Mouse (Mus musculus) heart, postnatal 14 days (tissue): ENCODE data around the gene Gm5617. TPM values are rescaled to one million over a fixed set of nuclear protein-coding genes. Genes with fewer than 3 reads are reported as not detected.
"Not testable (repeated sequence)": the region's sequence is repeated elsewhere in the genome, so short reads cannot be mapped to it uniquely, and the experiment has no call there.

Source experiments
- DNase-seq, 2 experiments: peaks; one replicate each; pipeline ENCODE4 v3.0.0; 2021 to 2022
- intact Hi-C: fragments of 180-260 bp; cut with DNase I; formaldehyde crosslinking; loops from one replicate; pipeline ENCODE4 v1.15.1; 2025
- long read RNA-seq, 2 experiments: library from polyadenylated mRNA; stranded (forward); transcript quantifications; one replicate each; pipeline ENCODE4 v2.0.0; 2021
- total RNA-seq, 2 experiments: library from RNA; stranded (reverse); gene quantifications; 2 replicates each; pipeline ENCODE4 v1.2.3; 2021

The Gm5617 gene
- 10 to 100 TPM; 18.5 to 23.1 TPM for total RNA-seq
- long read RNA-seq, experiment 1, transcript Gm5617-201 (1 exons, 531 nt), result major isoform, 14 of 14 reads
- long read RNA-seq, experiment 1, partial matches to known transcripts, result 0 of 14 reads
- long read RNA-seq, experiment 1, other reads (novel, unspliced or antisense), result 0 of 14 reads
- long read RNA-seq, experiment 2, transcript Gm5617-201 (1 exons, 531 nt), result major isoform, 23 of 23 reads
- long read RNA-seq, experiment 2, partial matches to known transcripts, result 0 of 23 reads
- long read RNA-seq, experiment 2, other reads (novel, unspliced or antisense), result 0 of 23 reads

DNA sequence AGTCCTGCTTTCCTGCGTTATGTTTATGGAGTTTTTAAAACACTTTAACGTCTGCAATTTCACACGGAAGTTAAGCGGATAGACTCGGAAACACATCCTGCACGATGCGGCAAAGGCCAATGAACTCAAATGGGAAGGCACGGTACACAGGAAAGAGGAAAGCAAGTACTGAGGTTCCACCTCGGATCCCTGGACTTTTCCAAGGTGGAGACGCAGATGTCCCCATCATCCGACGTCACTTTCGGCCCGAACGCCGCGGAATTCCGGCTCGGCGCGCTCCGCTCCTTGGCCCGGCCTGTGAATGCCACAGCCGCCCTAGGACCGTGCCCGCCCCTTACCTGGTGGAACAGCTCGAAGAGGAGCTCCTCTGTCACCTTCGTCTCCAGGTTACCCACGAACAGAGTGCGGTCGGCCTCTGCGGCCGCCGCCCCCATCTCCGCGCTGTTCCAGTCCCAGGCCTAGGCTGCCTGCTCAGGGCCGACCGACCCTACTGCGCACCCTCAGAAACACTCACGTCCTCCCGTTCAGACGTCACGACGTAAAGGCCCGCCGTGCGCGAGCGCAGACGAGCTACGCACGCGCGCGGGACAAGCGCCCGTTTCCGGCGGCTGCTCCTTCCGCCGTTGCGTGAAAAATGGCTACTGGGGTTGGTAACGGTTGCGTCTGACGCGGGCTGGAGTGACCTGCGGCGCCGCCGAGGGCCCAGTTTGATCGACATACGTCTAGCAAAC lies at the start of gene Gm5617, which contains the start of gene Rbm7:
Gm5617 (plus strand) TSS at position 626 of the 731 bp plus-strand sequence.
Rbm7 (minus strand) TSS at position 483 of the 731 bp plus-strand sequence.
- peak; percentile 95 to 97 for DNase-seq
- intact Hi-C loops, result loop anchor here (1.0 to 10.0 kb wide), 2 partner anchors 15 to 370 kb away; partner anchors contain the start of gene Rexo2

GRCm38 (mm10) chr9:48447783-48448209 lies 47.4 kb upstream of the Gm5617 start:
- intact Hi-C loops, result loop anchor here (5.0 kb wide), 2 partner anchors 115 to 170 kb away; no protein-coding TSS in a partner anchor
- peak in 1 of 2 experiments; percentile 42 for DNase-seq

DNA sequence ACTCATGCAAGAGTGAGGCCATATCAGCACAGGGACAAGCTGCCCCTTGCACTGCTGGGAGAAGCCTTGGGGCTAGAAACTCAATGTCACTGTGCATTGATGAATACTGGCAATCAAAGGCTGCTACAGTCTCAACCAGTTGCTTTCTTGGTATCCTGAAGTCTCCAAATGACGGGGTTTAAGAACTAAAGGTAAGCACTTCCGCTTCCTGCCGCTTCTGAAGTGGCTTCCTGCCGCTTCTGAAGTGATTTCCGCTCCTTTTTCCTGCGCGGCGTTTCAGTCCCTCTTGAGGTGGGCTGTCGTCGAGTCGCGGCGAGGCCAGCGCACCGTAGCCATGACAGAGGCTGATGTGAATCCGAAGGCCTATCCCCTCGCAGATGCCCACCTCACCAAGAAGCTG lies 45.2 kb upstream of the Gm5617 start:
- intact Hi-C loops, result no loop called here
- DNase-seq, result no peak

DNA sequence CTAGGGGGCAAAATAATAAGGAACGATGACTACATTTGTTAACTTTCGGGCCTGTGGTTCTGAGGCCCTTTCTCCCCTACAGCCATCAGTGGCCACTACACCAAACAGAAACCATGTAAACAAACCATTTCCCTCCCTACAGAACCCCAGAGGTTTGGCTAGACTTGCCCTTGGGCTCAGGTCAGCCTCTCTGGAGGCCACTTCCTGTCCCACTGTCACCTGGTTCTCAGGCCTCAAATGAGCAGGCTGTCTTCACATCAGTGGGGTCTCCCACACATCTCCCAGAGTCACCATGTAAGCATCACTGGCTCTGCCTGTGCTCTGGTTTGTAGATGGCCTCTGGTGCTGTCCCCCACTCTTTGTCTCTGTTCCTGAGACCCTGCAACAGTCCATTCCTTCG lies 39.3 kb upstream of the Gm5617 start:
- intact Hi-C loops, result no loop called here
- no peak for DNase-seq

DNA sequence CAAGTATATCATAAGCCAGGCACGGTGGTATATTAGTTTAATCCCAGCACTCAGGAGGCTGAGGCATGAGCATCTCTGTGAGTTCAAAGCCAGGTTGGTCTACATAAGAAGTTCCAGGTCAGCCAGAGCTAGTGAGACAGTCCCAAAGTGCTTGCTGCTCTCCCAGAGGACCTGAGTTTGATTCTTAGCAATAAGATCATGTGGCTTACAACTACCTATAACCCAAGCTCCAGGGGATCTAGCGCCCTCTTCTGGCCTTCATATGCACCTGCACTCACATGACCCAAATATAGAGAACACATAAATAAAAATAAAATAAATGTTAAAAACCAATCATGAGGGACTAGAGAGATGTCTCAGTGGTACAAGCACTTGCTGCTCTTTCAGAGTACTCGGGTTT lies 36.4 kb upstream of the Gm5617 start:
- intact Hi-C loops, result no loop called here

GRCm38 (mm10) chr9:48459391-48459790 lies 35.9 kb upstream of the Gm5617 start:
- intact Hi-C loops, result no loop called here
- DNase-seq, result no peak

More for the DNA sequence above, 36.4 kb upstream of the Gm5617 start:
- DNase-seq, result no peak

DNA sequence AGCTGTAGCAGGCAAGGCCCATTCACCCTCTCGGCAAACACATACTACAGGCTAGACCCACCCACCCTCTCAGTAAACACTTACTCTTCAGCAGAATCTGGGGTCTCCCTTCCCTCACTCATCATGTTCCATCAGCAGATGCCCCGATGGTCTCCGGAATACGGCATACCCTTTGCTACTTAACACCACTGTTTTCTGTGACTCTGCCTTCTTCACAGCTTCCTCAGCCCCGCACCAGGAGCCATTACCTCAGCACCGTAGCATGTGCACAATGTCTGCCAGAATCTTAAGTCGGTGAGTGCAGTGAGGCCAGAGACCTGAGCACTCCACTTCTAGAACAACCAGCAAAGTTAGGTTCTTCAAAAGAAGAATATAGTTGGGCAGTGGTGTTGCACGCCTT lies 34.5 kb upstream of the Gm5617 start:
- intact Hi-C loops, result loop anchor here (10.0 kb wide), 1 partner anchor 196 kb away; no protein-coding TSS in a partner anchor
- no peak for DNase-seq

GRCm38 (mm10) chr9:48461545-48461944 lies 33.7 kb upstream of the Gm5617 start:
- intact Hi-C loops, result loop anchor here (10.0 kb wide), 1 partner anchor 197 kb away; no protein-coding TSS in a partner anchor
- DNase-seq, result no peak

DNA sequence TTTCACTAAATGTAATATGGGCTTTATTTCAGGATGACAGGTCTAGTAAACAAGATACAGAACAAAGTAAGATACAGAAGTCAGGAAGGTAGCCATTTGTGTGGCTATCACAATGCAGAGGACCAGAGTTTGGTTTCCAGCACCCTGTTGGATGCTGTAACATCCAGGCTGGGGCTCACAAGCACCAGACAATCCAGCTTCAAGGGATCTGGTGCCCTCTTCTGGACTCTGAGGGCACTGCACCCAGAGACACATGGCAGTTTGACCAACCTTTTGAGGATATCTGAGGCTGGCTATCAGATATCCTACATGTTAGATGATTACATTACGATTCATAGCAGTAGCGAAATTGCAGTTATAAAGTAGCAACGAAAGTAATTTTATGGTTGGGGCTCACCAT lies 29.6 kb upstream of the Gm5617 start:
- intact Hi-C loops, result loop anchor here (2.0 to 10.0 kb wide), 3 partner anchors 93 to 201 kb away; no protein-coding TSS in a partner anchor
- no peak for DNase-seq

GRCm38 (mm10) chr9:48466804-48467203 lies 28.4 kb upstream of the Gm5617 start:
- DNase-seq, result peak; percentile 71 to 84
- intact Hi-C loops, result loop anchor here (2.0 to 10.0 kb wide), 3 partner anchors 92 to 202 kb away; no protein-coding TSS in a partner anchor

GRCm38 (mm10) chr9:48467471-48467870 lies 27.8 kb upstream of the Gm5617 start:
- DNase-seq, result not testable (repeated sequence)
- intact Hi-C loops, result loop anchor here (2.0 to 10.0 kb wide), 3 partner anchors 91 to 203 kb away; no protein-coding TSS in a partner anchor

DNA sequence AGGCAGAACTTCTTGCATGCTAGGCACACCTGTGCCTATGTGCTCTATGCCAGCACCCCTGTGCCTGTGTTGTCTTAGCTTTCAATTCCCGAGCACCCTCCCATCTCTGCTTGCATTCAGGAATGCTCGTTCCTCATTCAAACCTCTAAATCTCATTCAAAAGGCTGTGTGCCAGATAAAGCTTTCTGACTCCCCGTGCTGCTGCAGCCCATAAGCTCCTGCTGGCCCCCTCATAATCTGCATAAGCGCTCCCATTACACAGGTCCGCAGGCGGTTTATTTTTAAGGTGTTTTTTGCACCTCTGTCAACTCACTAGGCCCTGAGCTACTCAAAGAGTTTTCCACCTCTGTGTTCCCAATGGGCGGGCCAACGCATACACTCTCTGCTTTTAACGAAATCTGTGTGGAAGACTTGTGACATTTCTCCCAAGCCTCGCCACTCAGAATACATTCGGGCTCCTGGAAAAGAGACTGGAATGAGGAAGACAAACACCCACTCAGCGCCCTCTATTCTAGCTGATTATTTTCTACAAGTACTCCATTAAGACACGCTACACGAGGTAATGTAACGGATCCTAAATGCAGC lies 22.7 kb upstream of the Gm5617 start:
- no peak for DNase-seq
- intact Hi-C loops, result no loop called here

- intact Hi-C loops, result no loop called here
- DNase-seq, result no peak
Observed at GRCm38 (mm10) chr9:48473131-48473530, 22.1 kb upstream of the Gm5617 start.

GRCm38 (mm10) chr9:48474367-48474766 lies 20.9 kb upstream of the Gm5617 start:
- intact Hi-C loops, result no loop called here
- no peak for DNase-seq

- intact Hi-C loops, result no loop called here
- no peak for DNase-seq
Observed at GRCm38 (mm10) chr9:48476236-48477165, 18.7 kb upstream of the Gm5617 start.

GRCm38 (mm10) chr9:48478808-48479207 lies 16.4 kb upstream of the Gm5617 start:
- no peak for DNase-seq
- intact Hi-C loops, result no loop called here

DNA sequence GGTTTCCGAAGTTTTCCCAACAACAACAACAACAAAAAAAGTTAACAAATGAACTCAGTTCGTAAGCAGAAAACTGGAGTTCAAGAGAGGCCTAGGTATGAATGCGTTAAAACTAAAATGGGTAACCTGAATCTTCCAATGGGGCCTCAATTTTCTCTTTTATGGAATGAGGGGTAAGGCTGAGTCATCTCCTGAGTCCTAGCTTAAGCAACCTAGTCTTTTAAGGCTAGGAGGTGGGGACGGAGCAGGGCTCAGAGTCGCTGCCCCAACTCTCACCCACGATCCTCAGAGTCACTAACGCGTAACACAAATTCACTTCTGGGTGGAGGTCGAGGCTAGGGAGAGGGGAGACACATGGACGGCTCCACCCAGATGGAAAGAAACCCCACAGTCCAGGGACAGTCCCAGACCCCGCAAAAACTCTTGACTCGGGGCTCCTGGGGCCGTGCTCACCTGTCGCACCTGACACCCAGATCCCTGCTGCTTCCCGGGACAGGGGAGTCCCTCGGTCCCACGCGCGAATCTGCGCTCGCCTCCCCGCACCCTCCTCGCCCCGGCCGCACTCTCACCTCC lies 15.3 kb upstream of the Gm5617 start:
- intact Hi-C loops, result loop anchor here (1.0 kb wide), 1 partner anchor 15 kb away; the partner anchor contains the start of genes Gm5617 and Rbm7
- peak in 1 of 2 experiments; percentile 7 for DNase-seq

GRCm38 (mm10) chr9:48480411-48481213 lies 14.6 kb upstream of the Gm5617 start, which contains the start of gene Rexo2:
Gene Rexo2, minus strand, starts transcription at chr9:48480623.
- DNase-seq, result peak; percentile 93 to 94
- intact Hi-C loops, result loop anchor here (1.0 kb wide), 1 partner anchor 15 kb away; the partner anchor contains the start of genes Gm5617 and Rbm7
